Mouse (Mus musculus): ENCODE results near the gene Dazl. TPM values are rescaled to one million over a fixed set of nuclear protein-coding genes. Genes with fewer than 3 reads are reported as not detected.
"Not testable (repeated sequence)": the region's sequence is repeated elsewhere in the genome, so short reads cannot be mapped to it uniquely, and the experiment has no call there.

Dazl gene
- total RNA-seq, 2 experiments from 2014 or later, result 4.6 to 5.9 TPM

DNA sequence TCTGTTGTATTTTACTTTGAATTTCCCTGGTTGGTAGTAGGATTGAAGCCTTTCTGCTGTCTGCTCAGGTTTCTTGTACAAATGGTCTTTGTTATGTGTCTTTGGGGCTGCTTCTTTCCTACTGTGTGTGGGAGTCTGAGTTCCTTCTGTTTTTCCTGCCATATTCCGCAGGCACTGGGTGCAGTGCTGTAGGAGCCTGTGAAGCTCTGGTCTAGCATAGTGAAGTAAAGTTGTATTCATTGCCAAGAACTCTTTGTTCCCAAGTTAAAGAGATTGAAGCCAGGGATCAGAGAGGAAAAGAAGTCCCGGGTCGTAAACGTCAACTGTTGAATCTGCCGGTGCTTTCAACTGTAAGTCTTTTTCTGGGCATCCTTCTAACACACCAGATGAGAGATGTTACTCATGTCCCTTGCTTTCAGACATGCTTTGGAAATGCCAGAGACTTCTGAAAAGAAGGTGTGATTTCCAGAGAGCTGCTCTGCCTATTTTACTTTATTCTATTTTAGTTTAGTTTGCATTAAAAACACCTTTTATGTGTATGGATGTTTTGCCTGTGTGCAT, 16.2 kb upstream of the Dazl start:
- Histone ChIP-seq H3K27ac (no peak overlapping the region), H3K4me3 (no peak overlapping the region)
- peak in 1 of 2 experiments; percentile 4 for DNase-seq (ENCODE audit: low spot score in 2 of 2)
- TF ChIP-seq CTCF (conservative IDR thresholded peaks at IDR 0.05), result no peak

- no peak for DNase-seq (ENCODE audit: low spot score in 2 of 2)
- TF ChIP-seq CTCF (conservative IDR thresholded peaks at IDR 0.05), result no peak
- Histone ChIP-seq H3K4me3 (no peak overlapping the region), H3K27ac (no peak overlapping the region)
Observed at GRCm38 (mm10) chr17:50308880-50309279, 15.4 kb upstream of the Dazl start.

- Histone ChIP-seq H3K27ac (no peak overlapping the region), H3K4me3 (no peak overlapping the region)
- no peak for TF ChIP-seq CTCF (conservative IDR thresholded peaks at IDR 0.05)
- no peak for DNase-seq (ENCODE audit: low spot score in 2 of 2)
Observed at GRCm38 (mm10) chr17:50308059-50308647, 14.7 kb upstream of the Dazl start.

GRCm38 (mm10) chr17:50302867-50303266, 9.4 kb upstream of the Dazl start:
- TF ChIP-seq CTCF (conservative IDR thresholded peaks at IDR 0.05), result no peak
- no peak for DNase-seq (ENCODE audit: low spot score in 2 of 2)
- Histone ChIP-seq H3K27ac (no peak overlapping the region), H3K4me3 (no peak overlapping the region)

DNA sequence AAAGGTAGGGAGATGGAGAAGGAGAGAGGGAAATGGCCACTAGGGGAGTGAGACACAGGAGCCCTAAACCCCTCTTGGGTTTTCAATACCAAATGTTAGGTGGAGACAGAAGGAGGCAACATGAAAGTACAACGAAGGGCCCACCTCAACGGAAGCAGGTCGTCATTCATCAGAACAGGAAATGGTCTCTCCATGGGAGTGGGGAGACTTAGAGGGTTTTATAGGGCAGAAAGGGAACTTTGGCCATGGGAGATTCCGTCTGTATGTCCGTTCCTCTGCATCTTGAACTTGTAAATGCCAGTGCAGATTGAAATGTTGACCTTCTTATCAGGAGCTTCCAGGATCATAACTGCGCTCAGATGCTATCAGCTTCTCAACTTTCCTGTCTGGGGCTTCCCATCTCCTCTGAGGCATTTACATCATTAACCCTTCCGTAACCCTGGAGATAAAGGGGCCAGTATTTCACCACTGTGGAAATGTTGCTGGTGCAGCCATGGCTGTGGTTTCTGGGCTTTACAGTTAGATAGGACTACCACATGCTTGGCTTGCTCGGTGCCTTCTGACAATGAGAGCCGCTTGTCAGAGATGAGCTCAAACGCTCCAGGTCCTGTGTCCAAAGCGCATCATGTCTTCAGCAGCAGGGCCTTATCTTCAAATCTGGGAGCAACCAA, 6.9 kb upstream of the Dazl start:
- TF ChIP-seq CTCF (conservative IDR thresholded peaks at IDR 0.05), result no peak
- DNase-seq (ENCODE audit: low spot score in 2 of 2), result no peak
- no peak overlapping the region for H3K27ac ChIP-seq
- no peak overlapping the region for H3K4me3 ChIP-seq

- Histone ChIP-seq H3K27ac (no peak overlapping the region), H3K4me3 (no peak overlapping the region)
- DNase-seq (ENCODE audit: low spot score in 2 of 2), result no peak
- TF ChIP-seq CTCF (conservative IDR thresholded peaks at IDR 0.05), result no peak
Observed at GRCm38 (mm10) chr17:50298821-50299220, 5.4 kb upstream of the Dazl start.

- Histone ChIP-seq H3K4me3 (no peak overlapping the region), H3K27ac (no peak overlapping the region)
- no peak for TF ChIP-seq CTCF (conservative IDR thresholded peaks at IDR 0.05)
- DNase-seq (ENCODE audit: low spot score in 2 of 2), result no peak
Observed at GRCm38 (mm10) chr17:50294726-50295125, 1.3 kb upstream of the Dazl start.

- DNase-seq (ENCODE audit: low spot score in 2 of 2), result peak; percentile 76 to 83
- peak overlapping the region; percentile 83 for H3K27ac ChIP-seq
- H3K4me3 ChIP-seq, result peak overlapping the region; percentile 55
- TF ChIP-seq CTCF (conservative IDR thresholded peaks at IDR 0.05), result peak; percentile 65
Observed at GRCm38 (mm10) chr17:50292661-50293171, 720 bp downstream of the Dazl start.

DNA sequence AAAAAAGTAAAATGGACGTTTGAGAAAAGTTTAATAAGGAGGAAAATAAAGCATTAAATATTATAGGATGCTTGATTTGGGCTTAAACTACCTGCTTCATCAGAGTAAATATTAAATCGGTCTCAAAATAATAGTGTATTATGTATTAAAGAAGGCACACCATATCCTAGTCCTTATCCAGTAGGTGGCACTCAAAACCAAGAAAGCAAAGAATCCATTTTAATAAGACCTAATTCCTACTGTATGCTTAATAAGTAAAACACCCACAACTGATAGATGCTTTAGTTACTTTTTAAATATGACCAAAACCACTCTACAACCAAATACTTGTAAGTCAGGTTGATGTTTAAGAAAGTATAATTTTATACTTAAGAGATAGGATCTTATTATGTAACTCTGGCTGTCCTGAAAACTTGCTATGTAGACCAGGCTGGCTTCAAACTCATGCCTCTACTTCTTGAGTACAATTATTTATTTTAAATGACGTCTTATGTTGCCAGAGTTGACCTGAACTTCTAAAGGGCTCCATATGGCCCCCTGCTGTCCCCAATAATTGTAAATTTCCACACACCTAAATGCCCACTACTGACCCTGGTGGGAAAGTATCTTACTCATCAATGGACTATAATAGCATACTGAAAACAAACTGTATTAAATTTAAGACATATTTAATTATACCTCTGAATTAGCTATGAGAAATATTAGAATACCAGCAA, 1.8 kb downstream of the Dazl start:
- Histone ChIP-seq H3K4me3 (peak overlapping the region; percentile 55), H3K27ac (peak overlapping the region; percentile 83; the same call in 1 of the 2 replicates)
- peak in 1 of 2 experiments; percentile 27 for DNase-seq (ENCODE audit: low spot score in 2 of 2)
- TF ChIP-seq CTCF (conservative IDR thresholded peaks at IDR 0.05), result peak; percentile 92

DNA sequence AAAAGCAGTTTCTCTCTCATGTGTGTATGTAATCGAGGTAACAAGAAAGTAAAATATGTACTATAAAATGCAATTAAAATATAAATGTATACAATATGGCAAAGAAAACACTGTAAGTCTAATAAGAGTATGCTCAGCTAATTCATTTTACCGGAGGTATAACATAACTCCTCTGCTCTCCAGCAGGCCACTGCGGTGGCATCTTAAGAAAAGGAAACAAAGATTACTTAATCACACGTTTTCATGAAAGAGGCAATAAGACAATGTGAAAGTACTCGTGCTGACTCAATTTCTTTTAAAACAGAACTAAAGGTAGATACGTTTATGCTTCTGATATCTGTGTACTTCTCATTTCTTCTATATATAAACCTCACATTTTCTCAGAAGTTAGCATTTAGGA, 8.6 kb downstream of the Dazl start:
- no peak for TF ChIP-seq CTCF (conservative IDR thresholded peaks at IDR 0.05)
- no peak for DNase-seq (ENCODE audit: low spot score in 2 of 2)
- H3K4me3 ChIP-seq, result no peak overlapping the region
- no peak overlapping the region for H3K27ac ChIP-seq

DNA sequence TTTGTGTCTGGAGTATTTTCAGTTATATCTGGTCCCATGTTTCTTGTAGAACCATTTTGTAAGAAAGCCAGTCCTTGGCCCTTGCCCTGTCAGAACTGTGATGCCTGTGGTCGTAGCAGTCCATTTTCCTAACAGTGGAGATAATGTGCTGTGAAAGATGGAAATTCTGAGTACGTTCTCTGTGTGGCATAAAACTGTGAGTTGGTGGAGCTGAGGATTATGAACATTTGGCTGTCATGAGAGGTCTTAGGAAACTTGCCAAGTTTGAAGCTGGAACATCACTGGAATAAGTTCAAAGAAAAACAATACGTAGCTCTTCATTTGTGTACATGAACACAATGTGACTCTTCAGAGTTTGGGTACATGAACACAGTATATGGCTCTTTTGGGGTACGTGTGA, 31.8 kb downstream of the Dazl start:
- H3K27ac ChIP-seq; H3K4me3 ChIP-seq; DNase-seq (ENCODE audit: low spot score in 2 of 2): not testable (repeated sequence)

- no peak for TF ChIP-seq CTCF (conservative IDR thresholded peaks at IDR 0.05)
- Histone ChIP-seq H3K4me3 (no peak overlapping the region), H3K27ac (no peak overlapping the region)
- no peak for DNase-seq (ENCODE audit: low spot score in 2 of 2)
Observed at GRCm38 (mm10) chr17:50260856-50261255, 32.6 kb downstream of the Dazl start.

DNA sequence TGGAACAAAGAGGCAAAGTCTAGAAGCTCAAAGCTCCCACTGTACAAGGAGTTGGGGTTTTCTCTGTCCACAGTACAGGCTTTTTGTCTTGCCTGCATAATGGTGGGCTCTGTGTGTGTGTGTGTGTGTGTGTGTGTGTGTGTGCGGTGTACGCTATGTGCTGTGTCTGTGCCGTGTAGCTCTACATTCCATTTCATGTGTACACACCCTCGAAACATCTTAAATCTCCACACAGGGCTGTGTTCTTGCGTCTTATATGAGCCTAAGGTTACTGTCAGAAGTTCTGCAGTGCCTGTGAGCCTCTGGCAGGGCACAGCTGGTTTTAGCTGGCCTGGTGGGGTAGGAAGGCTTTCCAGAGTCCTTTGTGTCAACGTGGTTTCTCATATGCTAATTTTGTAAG, 46.8 kb downstream of the Dazl start:
- no peak for TF ChIP-seq CTCF (conservative IDR thresholded peaks at IDR 0.05)
- H3K4me3 ChIP-seq, result no peak overlapping the region

More for the DNA sequence above, 46.8 kb downstream of the Dazl start:
- no peak overlapping the region for H3K27ac ChIP-seq
- no peak for DNase-seq (ENCODE audit: low spot score in 2 of 2)

All from layer of hippocampus, adult 2 months (tissue).